Mouse (Mus musculus) colon, adult 2 months (tissue): Measurements from ENCODE around the gene Kl. TPM values are rescaled to one million over a fixed set of nuclear protein-coding genes. Genes with fewer than 3 reads are reported as not detected.

Source experiments
- polyA plus RNA-seq: library from polyadenylated mRNA; depleted of rRNA; stranded (reverse); fragments of >200 nt; gene quantifications from 2 replicates; pipeline ENCODE4 v1.2.3, GENCODE M21; 2012; rRNA removed

The Kl gene
- polyA plus RNA-seq, result 0.10 and 0.15 TPM in 2 replicates

GRCm38 (mm10) chr5:150952328-150952668, at the start of gene Kl:
Kl (plus strand) TSS chr5:150952607.

